ENCODE assay signal across 5 mouse cellular contexts in genomic region chr11:69318000-69318399, GRCm38 (mm10). TPM values are rescaled to one million over a fixed set of nuclear protein-coding genes. Genes with fewer than 3 reads are reported as not detected.
A peak's percentile ranks its signal among the peaks of the same experiment; 100 is the strongest.
DNase-seq lines count a peak whose midpoint lies in the region; ATAC-seq and TF ChIP-seq lines count a peak whose summit lies in the region.
"Not testable (repeated sequence)": the region's sequence is repeated elsewhere in the genome, so short reads cannot be mapped to it uniquely, and the experiment has no call there.
"Had no signal": no experiment of that assay in that cellular context is flagged by ENCODE, and none has a peak within 500 bp of the region (broad histone marks: within the 10 kb centered on the region; RNA-seq: fewer than 3 reads in every experiment).

No protein-coding gene starts in this region.

- WGBS in midbrain, embryonic 11.5 days, result 90% methylated on average over 3 of the region's 3 CpGs

- not testable (repeated sequence) for ATAC-seq in midbrain, embryonic 11.5 days (ENCODE audit: low FRiP score)

- not testable (repeated sequence) for H3K79me2 ChIP-seq in MEL (ENCODE audit: control insufficient read depth, insufficient read depth, low read length, poor library complexity)

- not testable (repeated sequence) for H3K36me3 ChIP-seq in MEL (ENCODE audit: control insufficient read depth in 1 of 2, insufficient read depth in 2 of 2, low read length in 2 of 2); midbrain, embryonic 11.5 days (ENCODE audit: control insufficient read depth, insufficient read depth, low read length)

- H3K4me2 ChIP-seq in midbrain, embryonic 11.5 days, result not testable (repeated sequence)

- DNase-seq in MEL (ENCODE audit: low read depth, low spot score); gastrocnemius, adult 2 months; layer of hippocampus, adult 2 months (ENCODE audit: low spot score in 2 of 2): not testable (repeated sequence)
- DNase-seq in midbrain, embryonic 11.5 days (ENCODE audit: low spot score, missing footprints), result peak; percentile 66

- H3K4me3 ChIP-seq in MEL (ENCODE audit: control insufficient read depth in 1 of 2, insufficient read depth in 1 of 2, low read depth in 2 of 2, low read length in 2 of 2); gastrocnemius, adult 2 months; layer of hippocampus, adult 2 months; midbrain, embryonic 11.5 days (ENCODE audit: low read depth, low read length): not testable (repeated sequence)

- intact Hi-C loops in gastrocnemius, adult 2 months (cut with DNase I), result not testable (repeated sequence)

- not testable (repeated sequence) for H3K9me3 ChIP-seq in MEL (replicated peaks; ENCODE audit: insufficient read depth, low read length); midbrain, embryonic 11.5 days (ENCODE audit: control insufficient read depth, low read length)

- not testable (repeated sequence) for H3K9ac ChIP-seq in MEL (ENCODE audit: control insufficient read depth, low read depth, low read length, poor library complexity, severe bottlenecking); midbrain, embryonic 11.5 days (ENCODE audit: low read length)

- not testable (repeated sequence) for TF ChIP-seq POLR2A in MEL (IDR thresholded peaks at IDR 0.05; ENCODE audit: control insufficient read depth in 1 of 2, insufficient read depth in 1 of 2, low read depth in 1 of 2, low read length in 2 of 2, poor library complexity in 1 of 2)

- H3K27ac ChIP-seq in MEL (ENCODE audit: control insufficient read depth, low read depth, low read length); gastrocnemius, adult 2 months; layer of hippocampus, adult 2 months; midbrain, embryonic 11.5 days (ENCODE audit: low read depth, low read length): not testable (repeated sequence)

- TF ChIP-seq RAD21 in MEL (IDR thresholded peaks at IDR 0.05; ENCODE audit: low read depth, low read length), result not testable (repeated sequence)

- TF ChIP-seq CTCF in MEL (IDR thresholded peaks at IDR 0.05 in 2 of 3, conservative IDR thresholded peaks at IDR 0.05 in 1 of 3; ENCODE audit: control insufficient read depth in 1 of 3, insufficient read depth in 1 of 3, low read depth in 2 of 3, low read length in 3 of 3, poor library complexity in 1 of 3, severe bottlenecking in 1 of 3), result peak in 1 of 3 experiments; percentile 2; a peak in 1 of 6 replicates
- TF ChIP-seq CTCF in gastrocnemius, adult 2 months (IDR thresholded peaks at IDR 0.05), result 0 out of 2 replicates have a peak, but pooled peaks have one; percentile 1
- peak; percentile 29 for TF ChIP-seq CTCF in layer of hippocampus, adult 2 months (conservative IDR thresholded peaks at IDR 0.05)

- peaks cover 3 to 12% of the 10 kb centered on the region in 2 experiments; a peak in 3 of 4 replicates for H3K4me1 ChIP-seq in MEL (ENCODE audit: control insufficient read depth in 1 of 2, insufficient read depth in 2 of 2, low read length in 2 of 2)
- peaks cover 13% of the 10 kb centered on the region for H3K4me1 ChIP-seq in midbrain, embryonic 11.5 days (ENCODE audit: control insufficient read depth, insufficient read depth, low read length)

- TF ChIP-seq EP300 in MEL (IDR thresholded peaks at IDR 0.05; ENCODE audit: low read depth in 1 of 2, low read length in 2 of 2), result not testable (repeated sequence)

- H3K27me3 ChIP-seq in MEL (ENCODE audit: control insufficient read depth in 1 of 2, insufficient read depth in 2 of 2, low read length in 2 of 2); midbrain, embryonic 11.5 days (ENCODE audit: control insufficient read depth, insufficient read depth, low read length): not testable (repeated sequence)

TF ChIP-seq in MEL, 35 proteins besides CTCF, POLR2A, EP300 and RAD21:
- TF ChIP-seq TBP (IDR thresholded peaks at IDR 0.05; ENCODE audit: low read depth, low read length), result 0 out of 2 replicates have a peak, but pooled peaks have one; percentile 51

RNA-seq across cellular contexts. Expression of gene Cntrob, which starts 5.6 kb away (rescaled TPM):
- 16.5 and 17.8 TPM in 2 replicates for total RNA-seq in MEL (2012; rRNA removed)
- 10 to 100 TPM in 1 of 2 experiments, not detected in 1; 38.3 TPM for polyA plus RNA-seq in MEL (2012; ENCODE audit: insufficient read depth in 1 of 2, insufficient read length in 2 of 2, low read depth in 1 of 2, low replicate concordance in 2 of 2, missing spikeins in 1 of 2)
- 1 to 10 TPM; 1.4 to 2.0 TPM for total RNA-seq in gastrocnemius, adult 2 months (2021)
- total RNA-seq in layer of hippocampus, adult 2 months (2021), result 10 to 100 TPM; 13.9 to 17.8 TPM
- 20.0 and 28.3 TPM in 2 replicates for polyA plus RNA-seq in midbrain, embryonic 11.5 days (2014; fragmentation: Nextera tagmentation; extraction: Ambion mirVana)

RNA-seq across cellular contexts. Expression of gene Trappc1, which starts 5.8 kb away (rescaled TPM):
- total RNA-seq in MEL (2012; rRNA removed), result 57.6 and 58.6 TPM in 2 replicates
- 10 to 100 TPM in 1 of 2 experiments, not detected in 1; 89.8 TPM for polyA plus RNA-seq in MEL (2012; ENCODE audit: insufficient read depth in 1 of 2, insufficient read length in 2 of 2, low read depth in 1 of 2, low replicate concordance in 2 of 2, missing spikeins in 1 of 2)
- 10 to 100 TPM; 37.7 to 46.4 TPM for total RNA-seq in gastrocnemius, adult 2 months (2021)
- total RNA-seq in layer of hippocampus, adult 2 months (2021), result 10 to 100 TPM; 63.0 to 63.5 TPM
- polyA plus RNA-seq in midbrain, embryonic 11.5 days (2014; fragmentation: Nextera tagmentation; extraction: Ambion mirVana), result 205 and 206 TPM in 2 replicates

RNA-seq across cellular contexts. Expression of gene Kcnab3, which starts 8.1 kb away (rescaled TPM):
- 3.0 and 3.8 TPM in 2 replicates for total RNA-seq in MEL (2012; rRNA removed)
- 1 to 10 TPM in 1 of 2 experiments, not detected in 1; 6.2 TPM for polyA plus RNA-seq in MEL (2012; ENCODE audit: insufficient read depth in 1 of 2, insufficient read length in 2 of 2, low read depth in 1 of 2, low replicate concordance in 2 of 2, missing spikeins in 1 of 2)
- not detected for total RNA-seq in gastrocnemius, adult 2 months (2021)
- total RNA-seq in layer of hippocampus, adult 2 months (2021), result 10 to 100 TPM; 20.6 to 26.1 TPM
- 1.8 and 2.9 TPM in 2 replicates for polyA plus RNA-seq in midbrain, embryonic 11.5 days (2014; fragmentation: Nextera tagmentation; extraction: Ambion mirVana)

RNA-seq across cellular contexts. Expression of gene Rnf227, which starts 22.3 kb away (rescaled TPM):
- 6.4 and 11.5 TPM in 2 replicates for total RNA-seq in MEL (2012; rRNA removed)
- polyA plus RNA-seq in MEL (2012; ENCODE audit: insufficient read depth in 1 of 2, insufficient read length in 2 of 2, low read depth in 1 of 2, low replicate concordance in 2 of 2, missing spikeins in 1 of 2), result 10 to 100 TPM in 1 of 2 experiments, not detected in 1; 12.4 TPM
- total RNA-seq in gastrocnemius, adult 2 months (2021), result not detected
- total RNA-seq in layer of hippocampus, adult 2 months (2021), result 100 to 1,000 TPM; 110 to 117 TPM
- polyA plus RNA-seq in midbrain, embryonic 11.5 days (2014; fragmentation: Nextera tagmentation; extraction: Ambion mirVana), result 29.6 and 30.4 TPM in 2 replicates
- polyA plus RNA-seq: G1E had no signal

RNA-seq across cellular contexts. Expression of gene Chd3, which starts 51.2 kb away (rescaled TPM):
- total RNA-seq in MEL (2012; rRNA removed), result 37.3 and 65.8 TPM in 2 replicates
- 10 to 100 TPM in 1 of 2 experiments, not detected in 1; 84.9 TPM for polyA plus RNA-seq in MEL (2012; ENCODE audit: insufficient read depth in 1 of 2, insufficient read length in 2 of 2, low read depth in 1 of 2, low replicate concordance in 2 of 2, missing spikeins in 1 of 2)
- 1 to 10 TPM; 6.8 to 9.4 TPM for total RNA-seq in gastrocnemius, adult 2 months (2021)
- total RNA-seq in layer of hippocampus, adult 2 months (2021), result 100 to 1,000 TPM; 541 to 561 TPM
- 38.2 and 39.4 TPM in 2 replicates for polyA plus RNA-seq in midbrain, embryonic 11.5 days (2014; fragmentation: Nextera tagmentation; extraction: Ambion mirVana)
